Mouse (Mus musculus): Measurements from ENCODE around the gene Spata33. TPM values are rescaled to one million over a fixed set of nuclear protein-coding genes. Genes with fewer than 3 reads are reported as not detected.
"Not testable (repeated sequence)": the region's sequence is repeated elsewhere in the genome, so short reads cannot be mapped to it uniquely, and the experiment has no call there.

The Spata33 gene
- polyA plus RNA-seq (2017; shearing (Covaris generic)), result not detected

- peak; percentile 93 for ATAC-seq
These were observed at the start of gene Spata33, which contains the start of gene Chmp1a for GRCm38 (mm10) chr8:123212321-123213117. Gene Spata33 (plus strand): TSS chr8:123212832. Gene Chmp1a (minus strand): TSS chr8:123212763.

GRCm38 (mm10) chr8:123181391-123181790 lies 31.2 kb upstream of the Spata33 start:
- no peak for ATAC-seq

- ATAC-seq, result no peak
These were observed 26.8 kb upstream of the Spata33 start, which contains the start of gene Dpep1 for GRCm38 (mm10) chr8:123185566-123186409. Gene Dpep1 (plus strand): TSS chr8:123186242.

- no peak for ATAC-seq
These were observed 24.6 kb upstream of the Spata33 start for GRCm38 (mm10) chr8:123188006-123188405.

- no peak for ATAC-seq
These were observed 23.8 kb upstream of the Spata33 start for GRCm38 (mm10) chr8:123188841-123189240.

- peak; percentile 58 for ATAC-seq
These were observed 22.0 kb upstream of the Spata33 start for GRCm38 (mm10) chr8:123190678-123191077.

GRCm38 (mm10) chr8:123191908-123192307 lies 20.7 kb upstream of the Spata33 start:
- no peak for ATAC-seq

- ATAC-seq, result no peak
These were observed 18.9 kb upstream of the Spata33 start for GRCm38 (mm10) chr8:123193771-123194170.

GRCm38 (mm10) chr8:123197016-123197415 lies 15.6 kb upstream of the Spata33 start:
- not testable (repeated sequence) for ATAC-seq

GRCm38 (mm10) chr8:123199864-123200263 lies 12.8 kb upstream of the Spata33 start:
- ATAC-seq, result no peak

GRCm38 (mm10) chr8:123202288-123202687 lies 10.3 kb upstream of the Spata33 start:
- ATAC-seq, result peak; percentile 34

- peak; percentile 82 for ATAC-seq
These were observed 9.1 kb upstream of the Spata33 start for GRCm38 (mm10) chr8:123203571-123203970.

- peak; percentile 14 for ATAC-seq
These were observed 756 bp upstream of the Spata33 start for GRCm38 (mm10) chr8:123211876-123212275.

GRCm38 (mm10) chr8:123213118-123213772 lies 613 bp downstream of the Spata33 start:
- no peak for ATAC-seq

- ATAC-seq, result no peak
These were observed 2.8 kb downstream of the Spata33 start for GRCm38 (mm10) chr8:123215430-123215829.

GRCm38 (mm10) chr8:123220917-123221316 lies 8.3 kb downstream of the Spata33 start:
- no peak for ATAC-seq

- peak; percentile 92 for ATAC-seq
These were observed 11.9 kb downstream of the Spata33 start, which contains the start of gene Cdk10 for GRCm38 (mm10) chr8:123224278-123225266. Gene Cdk10 (plus strand): TSS chr8:123224842.

- ATAC-seq, result no peak
These were observed 15.8 kb downstream of the Spata33 start for GRCm38 (mm10) chr8:123228416-123228815.

- ATAC-seq, result not testable (repeated sequence)
These were observed 17.7 kb downstream of the Spata33 start for GRCm38 (mm10) chr8:123230326-123230725.

GRCm38 (mm10) chr8:123231742-123232141 lies 19.1 kb downstream of the Spata33 start:
- no peak for ATAC-seq

- no peak for ATAC-seq
These were observed 19.9 kb downstream of the Spata33 start for GRCm38 (mm10) chr8:123232553-123232952.
